Mouse (Mus musculus) stomach, postnatal 0 days (tissue): Measurements from ENCODE around the gene D17Wsu92e. TPM values are rescaled to one million over a fixed set of nuclear protein-coding genes. Genes with fewer than 3 reads are reported as not detected.

Experiments used
- ATAC-seq: fragments of 200-750 bp; cut with Nextera tagmentation; 2 replicates; pipeline ENCODE4 v1.8.0; 2017; ENCODE audit not compliant: low FRiP score, low TSS enrichment
- DNase-seq: peaks from one replicate; pipeline ENCODE4 v3.0.0-alpha.2; 2016; ENCODE audit warnings: low spot score
- H3K27ac ChIP-seq: fragments of 300-500 bp; sonication (generic); replicated peaks from 2 replicates; pipeline ENCODE4 v1.5.1; 2014; ENCODE audit warnings: mild to moderate bottlenecking, control low read depth
- H3K27me3 ChIP-seq: fragments of 300-500 bp; sonication (generic); 2 replicates; pipeline ENCODE4 v1.6.1; 2014; ENCODE audit warnings: low read length; ENCODE audit not compliant: control insufficient read depth, insufficient read depth
- H3K36me3 ChIP-seq: fragments of 300-500 bp; sonication (generic); 2 replicates; pipeline ENCODE4 v1.6.1; 2014; ENCODE audit warnings: low read length, mixed read lengths; ENCODE audit not compliant: control insufficient read depth, insufficient read depth
- H3K4me1 ChIP-seq: fragments of 300-500 bp; sonication (generic); replicated peaks from 2 replicates; pipeline ENCODE4 v1.6.1; 2014; ENCODE audit warnings: antibody characterized with exemption; ENCODE audit not compliant: control insufficient read depth, insufficient read depth
- H3K4me2 ChIP-seq: fragments of 300-500 bp; sonication (generic); replicated peaks from 2 replicates; pipeline ENCODE4 v1.6.1; 2014; ENCODE audit warnings: low read depth, mild to moderate bottlenecking, control low read depth, moderate library complexity
- H3K4me3 ChIP-seq: fragments of 300-500 bp; sonication (generic); 2 replicates; pipeline ENCODE4 v1.5.1; 2014; ENCODE audit warnings: low read depth, low read length, control low read depth
- H3K9ac ChIP-seq: fragments of 300-500 bp; sonication (generic); 2 replicates; pipeline ENCODE4 v1.6.1; 2014; ENCODE audit warnings: mild to moderate bottlenecking, low read length, control low read depth, mixed read lengths
- H3K9me3 ChIP-seq: fragments of 300-500 bp; sonication (generic); 2 replicates; pipeline ENCODE4 v1.6.1; 2016; ENCODE audit warnings: low read length; ENCODE audit not compliant: control insufficient read depth
- CTCF ChIP-seq: IDR thresholded peaks from 2 replicates; pipeline ENCODE4 v1.5.1; 2016; ENCODE audit warnings: antibody characterized with exemption, low read depth, mild to moderate bottlenecking, moderate library complexity
- EP300 ChIP-seq: optimal IDR thresholded peaks from 2 replicates; pipeline ENCODE3; 2016; ENCODE audit warnings: antibody characterized with exemption
- WGBS: fragments of 180-500 bp; shearing (Covaris S2); extraction: QIAGEN DNeasy Blood & Tissue Kit; methylation state at CpG from one replicate; pipeline ENCODE4 v1.1.7; 2014; 5-methylcytosine and 5-hydroxymethylcytosine counted together
- polyA plus RNA-seq: library from polyadenylated mRNA; unstranded; fragments of >200 nt; fragmentation: Nextera tagmentation; extraction: Ambion mirVana; gene quantifications from 2 replicates; pipeline ENCODE4 v1.2.1, GENCODE M21; 2015

The D17Wsu92e gene
- polyA plus RNA-seq, 1 experiment from 2014 or later: 23.3 TPM

- Histone ChIP-seq H3K9me3 (no peaks in the 10 kb centered on the region), H3K9ac (no peak overlapping the region), H3K36me3 (0 out of 2 replicates have a peak, but pooled peaks cover 2% of the 10 kb centered on the region), H3K4me3 (no peak overlapping the region), H3K27me3 (no peaks in the 10 kb centered on the region), H3K27ac (no peak overlapping the region), H3K4me2 (no peak overlapping the region), H3K4me1 (no peaks in the 10 kb centered on the region)
- 62% methylated on average over 9 of the region's 9 CpGs for WGBS
- ATAC-seq (peak; percentile 41; the same call in 1 of the 2 replicates), DNase-seq (peak; percentile 61)
- TF ChIP-seq CTCF (no peak), EP300 (no peak)
Measured at GRCm38 (mm10) chr17:27721125-27721664, 99.3 kb downstream of the D17Wsu92e start.

- H3K27ac ChIP-seq: no peak overlapping the region
- H3K4me2 ChIP-seq: no peak overlapping the region
- DNase-seq (no peak), ATAC-seq (no peak)
- H3K4me3 ChIP-seq: no peak overlapping the region
- 0 out of 2 replicates have a peak, but pooled peaks cover 2% of the 10 kb centered on the region for H3K36me3 ChIP-seq
- TF ChIP-seq CTCF: no peak
- no peak for TF ChIP-seq EP300
- H3K4me1 ChIP-seq: no peaks in the 10 kb centered on the region
- no peaks in the 10 kb centered on the region for H3K27me3 ChIP-seq
- 62% methylated on average over 9 of the region's 9 CpGs for WGBS
- no peaks in the 10 kb centered on the region for H3K9me3 ChIP-seq
- H3K9ac ChIP-seq: no peak overlapping the region
Measured at GRCm38 (mm10) chr17:27720326-27720725, 100.1 kb downstream of the D17Wsu92e start.

GRCm38 (mm10) chr17:27719663-27720062, 100.8 kb downstream of the D17Wsu92e start:
- Histone ChIP-seq H3K27me3 (no peaks in the 10 kb centered on the region), H3K4me2 (no peak overlapping the region), H3K4me1 (no peaks in the 10 kb centered on the region), H3K9me3 (no peaks in the 10 kb centered on the region), H3K9ac (no peak overlapping the region), H3K4me3 (no peak overlapping the region), H3K27ac (no peak overlapping the region), H3K36me3 (0 out of 2 replicates have a peak, but pooled peaks cover 2% of the 10 kb centered on the region)
- DNase-seq (no peak), ATAC-seq (no peak)
- no peak for TF ChIP-seq EP300
- no peak for TF ChIP-seq CTCF
- 64% methylated on average over 14 of the region's 14 CpGs for WGBS

DNA sequence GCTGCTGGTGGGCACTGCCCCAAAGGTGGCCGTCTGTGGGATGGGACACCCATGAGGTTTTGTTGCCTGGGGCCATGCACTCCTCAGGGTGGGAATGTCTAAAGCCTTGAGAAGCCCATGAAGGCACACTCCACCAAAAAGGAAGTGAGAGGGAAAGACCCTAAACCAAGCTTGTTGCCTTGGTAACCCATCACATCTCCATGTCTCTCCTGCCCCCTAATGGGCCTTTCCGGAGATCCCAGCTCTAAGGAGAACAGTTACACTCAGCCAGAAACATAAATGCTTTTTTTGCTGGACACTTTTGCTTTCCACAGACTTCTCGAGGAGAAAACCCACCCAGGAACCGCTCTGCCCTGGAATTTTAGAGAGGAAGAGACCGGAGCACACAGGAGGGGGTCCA, 102.2 kb downstream of the D17Wsu92e start:
- H3K36me3 ChIP-seq: 0 out of 2 replicates have a peak, but pooled peaks cover 2% of the 10 kb centered on the region
- H3K4me2 ChIP-seq: no peak overlapping the region
- no peak overlapping the region for H3K9ac ChIP-seq
- peak; percentile 51 for TF ChIP-seq CTCF
- TF ChIP-seq EP300: no peak
- no peak overlapping the region for H3K4me3 ChIP-seq
- no peak overlapping the region for H3K27ac ChIP-seq
- H3K4me1 ChIP-seq: no peaks in the 10 kb centered on the region
- no peaks in the 10 kb centered on the region for H3K27me3 ChIP-seq
- DNase-seq (no peak), ATAC-seq (no peak)
- H3K9me3 ChIP-seq: no peaks in the 10 kb centered on the region
- 59% methylated on average over 5 of the region's 5 CpGs for WGBS

DNA sequence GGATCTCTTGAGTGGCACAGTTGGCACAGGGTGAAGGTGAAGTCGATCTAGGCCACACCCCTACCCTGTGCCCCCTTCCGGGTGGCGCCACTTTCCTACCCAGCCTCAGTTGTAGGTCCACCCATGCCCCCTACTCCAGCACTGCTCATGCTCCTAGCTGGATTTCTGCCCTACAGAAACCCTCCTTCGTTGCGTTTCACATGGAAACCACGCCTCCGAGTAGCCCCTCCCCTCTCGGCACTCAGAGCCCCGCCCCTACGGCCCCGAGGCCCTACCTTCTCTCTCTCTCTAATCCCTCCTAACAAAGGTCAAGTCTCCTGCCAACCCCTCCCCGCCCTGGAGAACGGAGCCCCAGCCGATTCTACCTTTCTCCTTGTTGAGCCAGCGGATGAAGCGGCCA, 103.6 kb downstream of the D17Wsu92e start:
- no peak overlapping the region for H3K27ac ChIP-seq
- no peaks in the 10 kb centered on the region for H3K27me3 ChIP-seq
- H3K4me2 ChIP-seq: peak overlapping the region; percentile 29
- peak; percentile 78 for DNase-seq
- 0 out of 2 replicates have a peak, but pooled peaks cover 2% of the 10 kb centered on the region for H3K36me3 ChIP-seq
- peak overlapping the region; percentile 31; the same call in 1 of the 2 replicates for H3K9ac ChIP-seq
- ATAC-seq: peak; percentile 30; the same call in 1 of the 2 replicates
- WGBS: 5% methylated on average over 16 of the region's 16 CpGs
- TF ChIP-seq CTCF (no peak), EP300 (no peak)
- peak overlapping the region; percentile 10; the same call in 1 of the 2 replicates for H3K4me3 ChIP-seq
- H3K9me3 ChIP-seq: no peaks in the 10 kb centered on the region
- H3K4me1 ChIP-seq: no peaks in the 10 kb centered on the region

- Histone ChIP-seq H3K9ac (no peak overlapping the region), H3K27me3 (no peaks in the 10 kb centered on the region), H3K9me3 (no peaks in the 10 kb centered on the region), H3K4me1 (no peaks in the 10 kb centered on the region), H3K36me3 (no peaks in the 10 kb centered on the region), H3K4me3 (no peak overlapping the region), H3K27ac (no peak overlapping the region), H3K4me2 (no peak overlapping the region)
- TF ChIP-seq EP300 (no peak), CTCF (no peak)
- WGBS: 42% methylated on average over 1 of the region's 1 CpGs
- DNase-seq (peak; percentile 19), ATAC-seq (no peak)
Measured at GRCm38 (mm10) chr17:27712832-27713231, 107.6 kb downstream of the D17Wsu92e start.
